Mouse (Mus musculus): Measurements from ENCODE around the gene Yipf7. TPM values are rescaled to one million over a fixed set of nuclear protein-coding genes. Genes with fewer than 3 reads are reported as not detected.

Gene Yipf7
- polyA plus RNA-seq (2017; shearing (Covaris generic)), result not detected

DNA sequence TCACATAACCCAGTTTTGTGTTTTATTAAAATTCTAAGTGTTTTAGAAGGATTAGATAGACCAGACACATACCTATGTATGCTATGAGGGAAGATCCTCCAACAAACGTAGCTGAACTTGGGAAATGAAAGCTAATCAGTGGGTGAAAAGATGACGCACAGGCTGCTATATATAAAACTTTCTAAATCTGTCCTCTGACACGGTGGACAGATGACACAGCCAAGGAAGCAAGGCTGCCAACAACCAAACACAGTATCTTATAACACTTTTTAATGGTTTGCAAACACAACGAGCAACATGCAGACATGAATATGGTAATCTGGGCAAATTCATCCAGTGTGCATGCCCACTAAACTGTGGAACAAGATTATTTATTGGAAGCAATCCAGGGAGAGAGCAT lies at the start of gene Yipf7:
TSS of gene Yipf7 (minus strand) at position 160 of the 400 bp plus-strand sequence.

DNA sequence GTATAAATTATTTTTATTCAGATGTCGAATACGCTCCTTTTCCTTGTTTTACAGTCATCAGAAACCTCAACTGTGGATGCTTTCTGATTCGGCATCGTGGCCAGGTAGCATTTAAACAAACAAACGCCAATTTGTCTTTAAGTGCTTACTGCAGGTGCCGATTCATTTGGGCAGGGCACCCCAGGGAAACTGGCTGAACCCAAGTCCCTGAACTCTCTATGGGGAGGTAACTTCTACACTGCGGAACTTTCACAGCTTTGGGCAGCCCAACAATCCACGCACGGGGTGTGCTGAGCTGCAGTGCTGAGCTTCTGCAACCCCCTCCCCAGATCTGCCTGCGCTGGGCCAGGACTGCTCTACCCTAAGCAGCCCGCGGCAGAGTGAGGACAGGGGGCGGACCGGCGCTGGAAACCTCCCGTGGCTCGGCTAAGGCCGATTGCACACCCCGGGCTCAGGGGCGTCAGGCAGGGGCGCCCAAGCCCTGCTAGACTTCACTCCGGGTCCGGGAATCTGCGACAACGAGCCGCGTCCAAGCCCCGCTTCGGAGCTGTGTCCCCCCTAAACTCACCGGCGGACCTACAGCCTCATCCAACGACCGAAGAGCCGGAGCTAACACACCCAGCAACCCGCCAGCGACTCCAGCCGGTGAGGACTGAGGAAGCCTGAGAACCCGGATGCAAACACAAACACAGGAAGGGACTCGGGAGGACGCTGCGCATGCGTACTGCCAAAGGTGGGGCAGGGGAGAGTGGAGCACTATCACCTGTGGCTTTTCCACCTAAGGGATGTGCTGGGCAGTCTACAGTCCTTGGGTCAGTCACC lies 49.4 kb upstream of the Yipf7 start, which contains the start of gene Gnpda2:
TSS of gene Gnpda2 (minus strand) at position 701 of the 822 bp plus-strand sequence.

DNA sequence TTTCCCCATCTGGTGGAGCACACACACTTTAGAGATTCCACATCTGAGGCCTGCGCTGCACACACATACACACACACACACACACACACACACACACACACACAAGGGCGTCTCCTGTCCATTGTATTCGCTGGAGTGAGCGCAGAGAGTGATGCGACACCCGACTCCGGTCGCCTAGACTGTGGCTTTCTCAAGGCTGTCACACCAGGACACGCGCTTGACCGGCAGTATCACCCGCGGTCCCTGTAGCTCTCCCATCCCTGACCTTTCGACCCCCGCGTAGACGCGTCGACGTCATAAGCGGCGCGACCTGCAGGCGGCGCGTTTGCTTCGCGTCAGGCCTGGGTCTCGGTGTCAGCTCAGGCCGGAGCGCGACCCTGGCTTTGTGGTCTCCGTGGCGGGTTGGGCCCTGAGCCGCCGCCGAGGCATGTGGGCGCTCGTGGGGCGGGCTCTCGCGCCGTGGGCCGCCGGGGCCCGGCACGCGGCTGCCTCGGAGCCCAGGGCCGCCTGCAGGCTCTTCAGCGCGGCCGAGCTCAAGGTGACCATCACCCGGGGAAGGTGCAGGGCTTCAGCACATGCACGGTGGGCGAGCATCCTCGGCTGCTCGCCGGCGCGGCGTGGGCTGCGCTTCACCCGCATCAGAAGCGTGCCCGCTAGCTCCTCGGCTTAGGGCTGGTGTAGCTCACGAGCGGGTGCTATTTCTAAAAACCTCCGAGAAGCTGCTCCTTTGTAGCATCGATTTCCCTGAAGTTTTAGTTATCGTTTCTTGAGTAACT lies 14.4 kb upstream of the Yipf7 start, which contains the start of gene Guf1:
TSS of gene Guf1 (plus strand) at position 296 of the 776 bp plus-strand sequence.

Other genes starting within 250 kb of the Yipf7 start
- gene Kctd8, start 201.0 kb downstream of the Yipf7 start, polyA plus RNA-seq (2017; shearing (Covaris generic)), result not detected
- gene Guf1, start 14.3 kb upstream of the Yipf7 start, polyA plus RNA-seq (2017; shearing (Covaris generic)), result 27.2 TPM
- gene Gnpda2, start 49.7 kb upstream of the Yipf7 start, polyA plus RNA-seq (2017; shearing (Covaris generic)), result 38.9 TPM